Mouse (Mus musculus): ENCODE data around the gene Zfp69.

DNA sequence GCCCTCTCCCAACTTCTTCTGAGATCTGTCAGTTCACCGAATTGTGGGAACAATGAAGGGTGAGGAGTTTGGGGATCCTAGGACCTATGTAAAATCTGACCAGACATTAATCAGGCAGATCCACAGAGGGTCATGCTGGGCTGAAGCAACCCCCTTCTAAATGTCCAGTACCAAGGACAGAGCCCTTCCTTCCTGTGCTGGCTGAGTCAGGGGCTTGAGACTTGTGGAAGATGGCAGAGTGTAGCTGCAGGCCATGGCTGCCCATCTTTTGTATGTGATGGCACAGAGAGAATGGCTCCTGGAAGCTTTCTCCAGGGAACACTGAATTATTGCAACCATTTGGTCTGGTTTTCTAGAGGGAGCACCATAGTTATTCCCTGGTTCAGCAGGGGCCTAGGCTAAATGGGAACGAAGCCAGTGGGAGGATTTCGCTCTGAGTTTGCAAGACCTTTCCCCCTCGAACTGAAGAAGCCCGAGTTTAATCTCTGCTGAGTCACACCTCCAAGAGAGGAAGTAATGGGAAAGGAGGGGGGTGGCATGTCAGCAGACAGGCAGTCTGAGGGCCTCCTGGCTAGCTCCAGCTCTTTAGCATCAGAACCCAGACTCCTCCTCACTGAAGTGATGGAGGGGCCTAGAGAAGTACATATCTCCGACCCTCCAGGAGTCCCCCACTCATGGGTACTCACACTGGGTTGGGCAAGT is 70.6 kb downstream of the Zfp69 start:
- TF ChIP-seq CTCF (IDR thresholded peaks at IDR 0.05; ENCODE audit: low read depth, low read length) (no peak), TAL1 (conservative IDR thresholded peaks at IDR 0.05; ENCODE audit: low read depth, low read length) (no peak), GATA1 (IDR thresholded peaks at IDR 0.05; ENCODE audit: borderline replicate concordance, low read length) (no peak), POLR2AphosphoS5 (IDR thresholded peaks at IDR 0.05; ENCODE audit: insufficient replicate concordance, low read depth, low read length) (no peak), GATA2 (IDR thresholded peaks at IDR 0.05; ENCODE audit: borderline replicate concordance, low read depth, low read length) (no peak)
